Mouse (Mus musculus) embryo, embryonic 10.5 days (tissue): ENCODE measurements around the gene Cftr.

Experiments used
- DNase-seq: peaks from one replicate; pipeline ENCODE4 v3.0.0-alpha.2; 2015; ENCODE audit warnings: low spot score

Gene Cftr

DNA sequence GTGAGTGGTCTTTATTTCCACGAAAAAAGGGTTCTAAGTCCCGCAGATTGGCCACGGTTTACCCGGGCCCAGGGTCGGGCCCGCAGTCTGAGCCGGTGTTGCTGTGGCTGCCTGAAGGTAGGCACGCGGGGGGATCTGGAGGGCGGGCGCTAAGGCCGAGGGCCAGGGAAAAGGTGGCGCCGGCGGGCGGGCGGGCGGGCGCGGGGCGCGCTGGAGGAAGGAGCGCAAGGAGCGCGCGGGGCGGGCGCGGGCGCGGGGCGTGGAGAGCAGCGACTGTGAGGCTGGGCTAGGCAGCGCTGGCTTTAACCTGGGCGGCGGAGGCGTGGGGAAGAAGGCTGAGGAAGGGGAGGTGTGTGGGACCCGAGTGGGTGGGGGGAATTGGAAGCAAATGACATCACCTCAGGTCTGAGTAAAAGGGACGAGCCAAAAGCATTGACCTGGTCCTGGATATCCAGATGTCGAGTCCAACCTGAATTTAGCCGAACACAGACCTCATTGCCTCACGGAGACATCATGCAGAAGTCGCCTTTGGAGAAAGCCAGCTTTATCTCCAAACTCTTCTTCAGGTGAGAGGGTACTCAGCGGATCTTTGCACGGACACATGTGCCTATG is at the start of gene Cftr:
Gene Cftr (plus strand): TSS at position 377 of the 612 bp plus-strand sequence.
- peak; percentile 49 for DNase-seq

DNA sequence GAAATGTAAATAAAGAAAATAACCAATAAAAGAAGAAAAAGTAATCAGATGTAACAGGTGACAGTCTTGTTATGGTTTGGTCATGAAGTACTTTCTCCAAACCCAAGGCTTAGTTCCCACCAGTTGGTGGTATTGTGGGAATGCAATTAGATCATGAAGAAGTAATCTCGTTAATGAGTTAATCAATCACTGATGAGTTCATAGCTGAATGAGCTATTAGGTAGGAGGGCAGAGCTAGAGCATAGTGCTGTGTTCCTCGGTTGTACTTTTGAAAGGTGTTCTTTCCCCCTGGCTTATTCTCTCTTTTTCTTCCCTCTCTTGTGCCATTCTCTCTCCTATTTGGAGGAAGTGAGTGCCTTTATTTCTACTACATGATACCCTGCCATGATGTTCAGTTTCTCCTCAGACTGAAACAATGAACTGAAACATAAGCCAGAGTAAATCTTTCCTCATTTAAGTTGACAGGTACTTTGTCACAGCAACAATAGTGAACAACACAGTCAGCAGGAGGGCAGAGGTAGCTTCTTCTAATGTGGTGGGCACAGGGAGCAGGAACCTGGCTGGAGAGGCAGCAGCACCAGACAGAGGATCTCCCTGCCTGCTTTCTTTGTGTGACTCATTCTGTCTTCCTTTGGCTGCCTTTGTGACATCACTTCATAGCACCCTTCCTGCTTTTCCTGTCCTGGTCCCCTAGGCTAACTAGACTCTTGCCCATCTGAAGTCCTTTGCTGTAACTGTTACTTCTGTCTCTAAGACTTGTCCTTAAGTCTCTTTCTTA is 43.1 kb upstream of the Cftr start:
- DNase-seq = no peak

DNA sequence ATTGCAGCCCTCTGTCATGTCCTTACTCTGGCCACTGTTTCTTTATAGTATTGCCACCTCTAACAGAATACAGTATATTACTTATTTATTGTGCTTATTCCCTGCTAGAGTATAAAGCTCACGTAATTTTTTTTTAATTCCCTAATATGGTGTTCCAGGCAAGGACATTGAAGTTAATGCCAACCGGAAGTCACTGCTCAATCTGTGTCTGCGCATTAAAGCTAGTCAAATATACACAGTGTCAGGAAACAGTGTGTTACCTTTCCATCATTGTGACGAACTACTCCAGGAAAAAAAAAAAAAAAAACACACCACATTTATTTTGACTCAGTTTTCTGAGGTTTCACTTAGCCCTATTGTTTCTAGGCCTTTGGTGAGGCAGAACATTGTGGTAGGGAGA is 42.4 kb upstream of the Cftr start:
- no peak for DNase-seq

DNA sequence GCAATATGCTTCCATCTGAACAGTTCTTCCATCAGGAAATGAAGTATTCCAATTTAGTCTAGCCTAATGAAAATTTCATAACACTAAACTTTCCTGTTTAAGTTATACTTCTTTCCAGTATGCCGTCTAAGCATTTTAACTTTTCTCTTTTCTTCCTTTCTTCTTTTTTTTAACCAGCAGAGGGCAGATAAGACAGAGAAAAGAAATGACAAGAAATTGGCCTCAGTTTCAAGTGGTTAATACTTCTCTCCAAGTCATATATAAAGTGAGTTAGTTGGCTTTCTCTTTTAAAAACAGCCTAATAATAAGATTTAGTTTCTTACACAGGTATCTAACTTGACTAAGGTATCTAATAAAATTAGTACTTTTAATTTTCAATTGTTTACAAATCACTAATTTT is 35.2 kb upstream of the Cftr start:
- DNase-seq = peak; percentile 10

DNA sequence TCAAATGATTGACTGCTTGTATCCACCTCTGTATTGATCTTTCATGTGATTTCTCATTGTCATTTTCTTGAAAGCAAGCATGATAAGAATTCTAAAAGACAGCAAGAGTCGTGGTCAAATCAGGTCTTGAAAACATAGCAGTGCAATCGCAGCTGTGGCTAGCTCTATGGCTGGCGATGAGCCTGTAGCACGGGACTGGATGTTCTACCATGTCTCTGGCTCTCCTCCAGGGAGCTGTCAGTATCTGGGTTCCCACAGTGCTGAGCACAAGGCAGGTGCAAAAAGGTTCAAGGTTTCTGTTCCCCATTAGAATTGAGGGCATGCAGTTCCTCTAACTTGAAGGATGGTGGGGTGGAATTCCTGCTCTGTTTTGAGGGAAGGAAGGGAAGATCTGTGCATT is 17.5 kb upstream of the Cftr start:
- DNase-seq = no peak

DNA sequence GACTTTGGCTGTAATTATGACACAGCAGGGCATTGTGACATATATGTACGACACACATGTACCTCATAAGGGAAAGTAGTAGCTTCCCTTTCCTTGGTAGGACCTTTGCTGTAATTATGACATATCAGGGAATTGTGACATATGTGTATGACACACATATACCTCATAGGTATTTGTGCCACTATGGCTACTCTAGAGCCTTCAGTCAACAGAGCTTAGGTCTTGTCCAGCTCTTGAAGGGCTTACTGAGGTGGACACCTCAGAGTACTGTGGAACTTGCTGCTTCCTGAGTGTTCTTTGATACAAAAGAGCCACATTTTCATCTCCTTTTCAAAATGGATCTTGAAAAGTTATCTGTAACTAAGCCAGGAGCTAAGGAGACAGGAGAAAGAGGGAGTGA is 869 bp upstream of the Cftr start:
- DNase-seq = no peak

DNA sequence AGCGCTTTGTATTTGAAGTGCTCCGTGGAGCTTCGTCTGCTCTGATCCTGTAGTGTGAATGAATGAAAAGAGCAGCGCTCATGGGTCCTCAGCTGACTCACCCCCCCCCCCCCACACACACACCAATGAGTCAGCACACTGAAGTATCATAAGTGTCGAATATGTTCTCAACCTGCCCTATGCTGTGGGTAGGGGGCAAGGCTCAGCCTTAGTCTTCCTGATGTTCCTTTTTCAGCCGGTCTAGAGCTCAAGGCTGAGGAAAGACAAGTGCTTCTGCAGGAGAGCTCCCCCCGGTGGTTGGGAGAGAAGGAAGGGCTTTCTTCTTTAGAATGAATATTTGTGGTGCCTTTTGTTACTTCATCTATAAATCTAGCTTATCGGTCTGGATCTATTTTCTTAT is 1.1 kb downstream of the Cftr start:
- DNase-seq = peak; percentile 42

DNA sequence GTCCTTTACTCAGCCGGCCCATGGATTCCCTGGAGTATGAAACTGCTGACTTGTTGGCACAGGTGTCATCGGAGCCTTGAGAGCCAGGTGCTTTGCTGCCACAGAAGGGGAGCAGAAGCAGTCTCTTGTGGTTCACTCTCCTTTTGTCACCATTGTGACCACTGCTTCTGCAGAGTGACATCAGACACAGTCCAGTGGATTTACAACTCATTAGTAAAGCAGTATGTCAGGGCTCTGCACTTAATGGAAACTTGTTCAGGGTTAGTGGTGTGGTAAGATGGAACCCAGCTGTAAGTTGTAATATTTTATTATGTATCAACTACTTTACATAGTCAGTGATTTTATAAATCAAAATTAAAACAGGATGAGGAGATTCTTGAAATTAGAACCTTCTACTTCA is 7.0 kb downstream of the Cftr start:
- no peak for DNase-seq

DNA sequence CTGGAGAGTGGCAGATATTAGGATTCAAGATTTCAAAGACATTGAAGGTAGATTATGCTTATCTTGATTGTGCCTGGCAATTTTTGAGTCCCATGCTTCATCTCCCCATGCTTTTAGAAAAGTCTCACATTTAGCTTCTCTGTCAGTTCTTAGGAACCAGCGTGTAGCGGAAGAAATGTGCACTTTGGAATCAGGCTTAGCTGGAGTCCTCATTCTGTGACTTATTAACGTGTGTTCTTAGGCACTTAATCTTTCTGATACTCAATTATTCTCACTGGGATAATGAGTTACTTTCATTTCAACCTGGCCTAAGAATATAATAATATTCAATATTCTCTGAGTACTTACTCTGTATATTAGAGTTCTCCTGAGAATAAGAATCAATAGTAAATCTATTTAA is 10.2 kb downstream of the Cftr start:
- DNase-seq = no peak

DNA sequence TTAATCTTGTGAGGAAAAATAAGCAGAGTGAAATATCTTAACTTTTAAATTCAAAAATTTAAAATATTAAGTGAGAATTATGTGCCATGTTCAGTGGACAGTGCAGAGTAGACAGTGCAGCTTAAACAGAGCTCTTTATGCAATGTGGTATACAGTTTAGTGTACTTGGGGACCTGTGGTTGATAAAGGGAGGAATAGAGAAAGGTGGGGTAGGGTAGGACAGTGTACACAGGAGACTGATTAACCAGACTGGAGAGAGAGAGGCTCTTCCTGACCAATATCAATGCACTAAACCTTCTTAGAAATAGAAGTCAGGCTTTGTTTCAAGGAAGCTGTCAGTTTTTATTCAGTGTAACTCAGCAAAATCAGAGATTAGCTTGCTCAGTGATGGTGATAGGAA is 12.4 kb downstream of the Cftr start:
- DNase-seq = no peak

DNA sequence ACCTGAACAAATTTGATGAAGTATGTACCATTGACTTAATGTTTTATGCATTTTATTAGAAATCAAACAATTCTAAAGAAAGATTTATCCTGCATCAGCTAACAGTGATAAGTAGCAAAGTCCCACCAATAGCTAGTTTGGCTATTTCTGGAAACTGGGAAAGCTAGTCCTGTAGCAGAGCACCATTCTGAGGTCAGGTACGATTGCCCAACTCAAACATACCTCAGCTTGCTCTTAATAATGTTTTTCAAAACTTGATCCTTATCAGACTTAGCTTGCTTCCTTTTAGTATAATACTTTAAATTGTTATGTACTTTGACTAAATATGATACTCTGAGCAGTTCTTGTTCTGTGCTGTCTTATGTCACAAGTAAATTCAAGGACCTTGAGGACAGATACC is 50.2 kb downstream of the Cftr start:
- DNase-seq = no peak

DNA sequence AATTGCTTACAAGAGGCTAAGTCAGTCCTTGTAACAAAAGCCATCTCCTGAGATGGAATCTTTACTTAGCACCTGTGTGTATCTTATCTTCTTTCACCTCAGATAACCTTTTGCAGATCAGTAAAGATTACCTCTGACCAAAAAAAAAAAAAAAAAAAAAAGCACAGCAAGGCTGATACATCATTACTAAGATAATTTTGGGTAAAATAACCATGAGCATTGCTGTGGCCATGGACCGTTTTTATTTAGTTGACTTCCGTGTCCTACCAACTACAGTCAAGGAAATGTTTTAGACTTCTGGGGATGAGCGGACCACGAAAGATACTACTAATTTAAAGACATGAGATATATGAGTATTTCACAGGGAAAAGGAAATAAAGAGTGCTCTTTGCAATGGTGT is 52.7 kb downstream of the Cftr start:
- no peak for DNase-seq

DNA sequence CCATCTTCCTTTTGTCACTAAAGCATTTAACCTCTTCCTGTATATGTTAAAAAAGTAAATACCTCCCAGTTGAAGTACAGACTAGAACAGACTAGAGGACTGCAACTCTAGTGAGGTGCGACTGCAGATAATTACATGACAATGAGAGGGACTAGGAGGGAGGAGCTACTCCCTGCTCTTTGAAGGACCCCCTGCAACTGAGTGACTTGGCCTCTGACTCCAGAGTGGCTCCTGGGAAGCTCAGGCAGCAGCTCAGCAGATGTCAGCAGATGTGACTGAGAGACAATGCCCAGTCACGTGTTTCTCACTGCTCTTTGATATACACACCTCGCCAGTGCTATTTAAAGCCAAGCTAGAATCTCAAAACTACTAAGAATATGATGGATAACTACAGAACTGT is 54.7 kb downstream of the Cftr start:
- peak; percentile 4 for DNase-seq

DNA sequence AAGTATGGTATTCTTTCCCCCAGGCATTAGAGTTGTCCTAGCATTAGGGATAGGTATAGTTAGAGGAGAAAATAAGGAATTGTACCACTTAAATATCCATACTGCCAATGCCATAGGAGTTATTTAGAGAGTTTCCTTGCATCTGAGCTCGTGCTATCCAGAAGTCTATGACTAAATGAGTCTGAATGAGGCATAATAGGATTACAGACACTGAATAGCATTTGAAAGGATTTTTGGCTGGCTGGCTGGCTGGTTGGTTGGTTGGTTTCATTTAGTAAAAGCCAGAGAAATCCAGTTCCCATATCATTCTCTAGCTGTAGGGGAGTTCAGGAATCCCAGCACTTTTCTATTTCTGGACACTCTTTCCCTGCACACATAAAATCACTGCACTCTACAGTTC is 76.0 kb downstream of the Cftr start:
- no peak for DNase-seq

DNA sequence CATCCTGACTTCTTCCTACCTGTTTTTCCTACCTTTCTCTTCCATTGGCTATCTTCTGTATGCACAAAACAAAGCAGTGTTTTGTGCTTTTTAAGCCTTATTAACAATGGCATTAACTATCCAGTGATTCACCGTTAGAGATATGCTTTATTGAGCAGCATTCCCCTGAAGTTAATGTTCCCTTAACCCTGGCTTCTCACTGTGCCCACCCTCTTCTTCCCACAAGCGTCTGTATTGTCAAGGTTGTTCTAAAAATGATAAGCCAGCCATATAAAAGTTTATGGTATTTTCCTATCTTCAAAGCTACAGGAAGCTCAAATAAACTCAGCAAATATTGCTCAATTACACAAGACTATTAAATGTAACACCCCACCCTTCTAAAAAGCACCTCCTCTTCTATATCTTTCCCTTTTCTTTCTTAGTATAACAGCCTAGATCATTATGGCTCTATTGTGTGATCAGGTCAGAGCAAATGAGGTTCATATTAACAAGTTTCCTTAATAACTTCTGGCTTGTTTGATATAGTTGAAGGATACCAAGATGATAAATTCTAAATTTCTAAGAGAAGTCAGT is 77.5 kb downstream of the Cftr start:
- DNase-seq = no peak

DNA sequence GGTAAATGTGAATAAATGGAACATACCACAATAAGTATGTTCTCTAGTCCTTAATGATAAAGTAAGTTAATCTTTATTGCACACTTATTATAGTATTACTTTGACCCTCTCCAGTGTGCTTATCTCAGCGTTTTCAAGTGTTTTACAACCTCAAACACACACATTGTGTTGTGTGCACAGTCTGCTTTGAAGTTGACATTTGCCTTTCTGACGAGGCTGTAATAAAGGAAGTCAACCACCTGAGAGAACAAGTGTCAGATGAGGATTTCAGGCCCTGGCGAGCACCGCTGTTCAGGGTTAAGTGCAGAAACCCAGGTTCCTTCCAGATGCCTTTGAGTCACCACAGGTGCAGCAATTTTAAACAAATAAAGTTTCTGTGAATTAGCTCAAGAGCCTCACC is 78.0 kb downstream of the Cftr start:
- no peak for DNase-seq

DNA sequence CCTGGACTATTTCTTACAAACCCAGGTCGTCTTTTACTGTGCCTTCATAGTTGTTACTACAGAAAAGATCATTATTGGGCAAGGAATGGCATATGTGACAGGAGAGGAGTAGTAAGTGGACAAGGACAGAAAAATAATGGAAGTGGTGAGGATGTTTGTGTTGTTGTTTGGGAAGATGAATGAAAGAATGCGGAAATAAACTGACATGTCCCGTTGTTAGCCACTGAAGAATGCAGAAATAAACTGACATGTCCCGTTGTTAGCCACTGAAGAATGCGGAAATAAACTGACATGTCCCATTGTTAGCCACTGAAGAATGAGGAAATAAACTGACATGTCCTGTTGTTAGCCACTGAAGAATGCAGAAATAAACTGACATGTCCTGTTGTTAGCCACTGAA is 84.1 kb downstream of the Cftr start:
- DNase-seq = peak; percentile 14

DNA sequence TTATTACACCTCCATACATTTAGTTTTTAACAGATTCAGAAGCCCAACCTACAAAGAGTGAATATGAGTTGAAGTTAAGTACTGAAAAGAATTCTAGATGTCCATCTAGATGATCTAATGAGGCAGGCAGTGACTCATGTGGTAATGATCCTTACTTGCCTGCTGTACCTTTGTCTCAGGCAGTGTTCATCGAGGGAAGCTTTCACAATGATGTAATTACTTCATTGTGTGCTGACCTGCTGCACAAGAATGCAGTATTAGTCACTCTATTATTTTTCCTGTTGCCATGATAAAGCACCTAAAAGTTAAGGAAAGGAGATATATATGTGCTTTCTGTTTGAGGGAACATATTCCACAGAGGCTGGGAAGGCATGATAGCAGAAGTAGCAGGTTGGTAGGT is 100.5 kb downstream of the Cftr start:
- no peak for DNase-seq

DNA sequence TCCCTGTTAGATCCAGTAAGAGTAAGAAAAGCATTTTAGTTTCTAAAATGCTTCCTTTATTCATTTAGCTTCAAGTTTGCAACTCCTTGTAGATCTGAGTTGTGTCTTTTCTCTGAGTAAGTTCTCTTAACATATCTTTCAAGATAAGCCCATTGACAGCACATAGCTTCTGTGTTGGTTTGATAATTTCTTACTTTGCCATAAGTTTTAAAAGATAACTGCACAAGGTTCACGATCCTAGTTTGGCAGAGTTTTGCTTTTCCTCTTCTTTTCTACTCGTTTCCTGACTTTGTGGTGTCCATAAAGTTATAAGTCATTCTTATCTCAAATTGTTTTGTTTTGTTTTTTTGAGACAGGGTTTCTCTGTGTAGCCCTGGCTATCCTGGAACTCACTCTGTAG is 130.3 kb downstream of the Cftr start:
- DNase-seq = no peak

DNA sequence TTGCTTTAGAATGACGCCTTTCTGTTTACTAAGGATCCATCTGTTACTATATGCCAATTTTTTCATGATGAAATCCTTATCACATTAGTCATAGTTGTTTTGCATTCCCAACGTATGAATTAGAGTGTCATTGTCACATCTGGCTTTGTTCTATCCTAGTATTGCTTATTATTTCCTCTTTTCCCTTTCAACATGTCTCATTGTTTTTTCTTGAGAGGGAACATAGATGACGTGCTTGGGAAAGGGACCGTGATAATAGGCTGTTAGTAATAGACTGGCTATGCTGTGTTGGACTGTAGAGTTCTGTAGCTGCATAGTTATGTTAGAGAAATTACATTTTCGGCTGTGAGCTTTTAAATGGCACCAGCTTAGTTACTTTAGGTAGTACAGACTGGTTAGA is 131.6 kb downstream of the Cftr start:
- DNase-seq = no peak

DNA sequence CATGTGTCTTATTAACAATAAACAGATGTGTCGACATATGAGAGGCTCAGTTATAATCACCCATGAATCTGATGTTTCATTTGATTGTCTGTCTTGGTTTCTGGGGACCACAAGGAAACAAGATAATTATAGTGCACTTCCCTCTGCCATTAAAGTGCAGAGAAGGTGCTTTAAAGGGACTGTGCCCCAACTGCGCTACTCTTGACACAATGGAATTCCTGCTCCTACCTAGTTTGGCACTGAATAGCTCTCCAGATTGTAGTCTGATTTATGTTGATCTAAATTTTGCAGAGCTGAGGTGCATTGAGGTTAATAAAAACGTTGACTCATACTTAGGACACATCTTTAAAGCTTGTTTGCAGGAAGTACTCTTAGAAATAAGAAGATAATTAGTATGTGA is 132.7 kb downstream of the Cftr start:
- DNase-seq = peak; percentile 12

DNA sequence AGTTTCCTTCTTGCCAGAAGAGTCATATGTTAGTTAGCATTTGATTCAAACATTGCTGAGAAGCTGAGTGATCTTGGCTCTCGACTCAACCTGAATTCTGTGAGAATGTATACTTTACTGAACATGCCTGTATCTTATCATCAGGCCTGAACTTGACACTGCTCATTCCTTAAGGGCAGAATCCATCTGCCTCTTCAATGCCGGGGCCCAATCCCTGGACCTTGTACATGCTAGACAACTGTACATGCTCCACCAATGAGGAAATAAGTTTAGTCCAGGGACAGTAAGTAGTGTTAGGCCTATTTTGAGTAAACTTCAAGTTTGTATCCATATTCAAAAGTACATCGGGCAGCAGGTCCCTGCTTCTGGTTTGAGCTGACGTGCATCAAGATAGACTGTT is 134.6 kb downstream of the Cftr start:
- no peak for DNase-seq

DNA sequence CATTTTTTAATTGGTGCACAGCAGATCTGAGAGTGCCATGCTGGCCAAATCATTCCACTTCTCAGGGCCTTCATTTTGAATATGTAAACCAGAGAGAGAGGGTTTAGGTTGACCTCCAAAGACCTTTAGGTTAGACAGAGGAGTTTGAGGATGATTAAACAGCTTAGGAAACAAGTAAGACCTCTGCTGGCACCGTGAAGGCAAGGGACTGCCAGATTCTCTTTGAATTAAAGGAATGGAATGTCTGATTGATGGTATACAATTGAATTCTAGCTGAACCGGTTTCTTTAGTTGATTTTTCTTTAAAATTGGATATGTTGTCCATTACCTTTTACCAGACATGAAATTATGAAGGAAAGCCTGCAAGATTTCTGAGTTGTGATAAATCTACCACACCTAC is 140.5 kb downstream of the Cftr start:
- DNase-seq = no peak
